ENCODE assay signal across 11 mouse cellular contexts in genomic region chr7:25706578-25707170, GRCm38 (mm10). TPM values are rescaled to one million over a fixed set of nuclear protein-coding genes. Genes with fewer than 3 reads are reported as not detected.
DNase-seq lines count a peak whose midpoint lies in the region; ATAC-seq and TF ChIP-seq lines count a peak whose summit lies in the region.
"Had no signal": no experiment of that assay in that cellular context is flagged by ENCODE, and none has a peak within 500 bp of the region (broad histone marks: within the 10 kb centered on the region; RNA-seq: fewer than 3 reads in every experiment).

No protein-coding gene starts in this region.

- no peak overlapping the region for H3K4me3 ChIP-seq in gastrocnemius, adult 2 months
- H3K4me3 ChIP-seq in lung, embryonic 16.5 days (ENCODE audit: low read length): no peak overlapping the region
- no peak overlapping the region for H3K4me3 ChIP-seq in limb, embryonic 10.5 days
- no peak overlapping the region for H3K4me3 ChIP-seq in stomach, embryonic 14.5 days (ENCODE audit: low read depth, low read length)
- H3K4me3 ChIP-seq: midbrain, embryonic 12.5 days had no signal

- TF ChIP-seq CTCF in gastrocnemius, adult 2 months (IDR thresholded peaks at IDR 0.05): no peak

- H3K36me3 ChIP-seq in lung, embryonic 16.5 days (ENCODE audit: control insufficient read depth, insufficient read depth, low read length): peaks cover 6% of the 10 kb centered on the region
- H3K36me3 ChIP-seq in limb, embryonic 10.5 days: no peaks in the 10 kb centered on the region
- no peaks in the 10 kb centered on the region for H3K36me3 ChIP-seq in stomach, embryonic 14.5 days (ENCODE audit: control insufficient read depth, insufficient read depth, low read length)

- DNase-seq in gastrocnemius, adult 2 months: no peak
- DNase-seq in gastrocnemius, postnatal 25 days: no peak
- DNase-seq in lung, postnatal 10 days: no peak
- DNase-seq in limb, embryonic 10.5 days (ENCODE audit: low spot score): no peak
- DNase-seq in layer of hippocampus, postnatal 25 days (ENCODE audit: extremely low spot score in 1 of 2, low spot score in 1 of 2): no peak
- no peak for DNase-seq in left cerebral cortex, postnatal 4 days
- DNase-seq: cerebellum, adult 18-20 months; retina, postnatal 1 day had no signal

- H3K4me2 ChIP-seq in lung, embryonic 16.5 days (ENCODE audit: low read depth, low read length): no peak overlapping the region
- H3K4me2 ChIP-seq in stomach, embryonic 14.5 days (replicated peaks; ENCODE audit: low read depth, low read length): no peak overlapping the region
- H3K4me2 ChIP-seq: midbrain, embryonic 12.5 days had no signal

- 39% methylated on average over 7 of the region's 7 CpGs for WGBS in lung, embryonic 16.5 days
- 59% methylated on average over 7 of the region's 7 CpGs for WGBS in limb, embryonic 10.5 days
- 35% methylated on average over 7 of the region's 7 CpGs for WGBS in stomach, embryonic 14.5 days

- intact Hi-C loops in gastrocnemius, adult 2 months (cut with DNase I): loop anchor here (2.0 kb wide), 1 partner anchor 18 kb away; no protein-coding TSS in a partner anchor
- intact Hi-C loops in left cerebral cortex, postnatal 4 days (cut with DNase I): no loop called here

- H3K27ac ChIP-seq in gastrocnemius, adult 2 months: peak overlapping the region; percentile 84
- peak overlapping the region; percentile 82 for H3K27ac ChIP-seq in lung, embryonic 16.5 days (ENCODE audit: low read length)
- peak overlapping the region; percentile 37; the same call in 1 of the 2 replicates for H3K27ac ChIP-seq in limb, embryonic 10.5 days
- H3K27ac ChIP-seq in stomach, embryonic 14.5 days (ENCODE audit: low read length): peak overlapping the region; percentile 71; the same call in 1 of the 2 replicates
- H3K27ac ChIP-seq: midbrain, embryonic 12.5 days had no signal

- no peaks in the 10 kb centered on the region; the same call in 1 of the 2 replicates for H3K27me3 ChIP-seq in lung, embryonic 16.5 days (ENCODE audit: control insufficient read depth, insufficient read depth, low read depth, low read length)
- H3K27me3 ChIP-seq in limb, embryonic 10.5 days (ENCODE audit: low read depth, poor library complexity, severe bottlenecking): peaks cover 29% of the 10 kb centered on the region
- no peaks in the 10 kb centered on the region for H3K27me3 ChIP-seq in stomach, embryonic 14.5 days (ENCODE audit: control insufficient read depth, insufficient read depth, low read length)

- peaks cover 43% of the 10 kb centered on the region for H3K4me1 ChIP-seq in lung, embryonic 16.5 days (replicated peaks; ENCODE audit: control insufficient read depth, insufficient read depth, low read length)
- H3K4me1 ChIP-seq in limb, embryonic 10.5 days: peaks cover 62% of the 10 kb centered on the region
- H3K4me1 ChIP-seq in stomach, embryonic 14.5 days (ENCODE audit: control insufficient read depth, insufficient read depth, low read length): peaks cover 38% of the 10 kb centered on the region; the same call in 1 of the 2 replicates

- peak overlapping the region; percentile 19; the same call in 1 of the 2 replicates for H3K9ac ChIP-seq in lung, embryonic 16.5 days (ENCODE audit: low read length)
- H3K9ac ChIP-seq in stomach, embryonic 14.5 days (replicated peaks; ENCODE audit: low read depth, low read length): no peak overlapping the region
- H3K9ac ChIP-seq: midbrain, embryonic 12.5 days had no signal

- peaks cover 6% of the 10 kb centered on the region for H3K9me3 ChIP-seq in lung, embryonic 16.5 days (ENCODE audit: control insufficient read depth, low read length)
- H3K9me3 ChIP-seq in limb, embryonic 10.5 days (replicated peaks): no peaks in the 10 kb centered on the region
- no peaks in the 10 kb centered on the region for H3K9me3 ChIP-seq in stomach, embryonic 14.5 days (ENCODE audit: control insufficient read depth, low read depth, low read length)

- ATAC-seq in lung, embryonic 16.5 days (ENCODE audit: low read depth): no peak
- no peak for ATAC-seq in stomach, embryonic 14.5 days (ENCODE audit: insufficient number of reproducible peaks, insufficient read depth, low FRiP score, low read depth)

RNA-seq across cellular contexts. Expression of gene Ccdc97, which starts 12.2 kb away (rescaled TPM):
- total RNA-seq in gastrocnemius, adult 2 months (2021): 10 to 100 TPM; 39.4 to 44.3 TPM
- total RNA-seq in gastrocnemius, postnatal 25 days (2021): 10 to 100 TPM; 33.6 to 36.2 TPM
- 21.1 and 24.9 TPM in 2 replicates for polyA plus RNA-seq in lung, embryonic 16.5 days (2015; fragmentation: Nextera tagmentation; extraction: Ambion mirVana)
- 31.5 and 32.3 TPM in 2 replicates for polyA plus RNA-seq in limb, embryonic 10.5 days (2016; fragmentation: Nextera tagmentation; extraction: Ambion mirVana)
- polyA plus RNA-seq in stomach, embryonic 14.5 days (2014; fragmentation: Nextera tagmentation; extraction: Ambion mirVana): 29.4 and 30.8 TPM in 2 replicates
- total RNA-seq in layer of hippocampus, postnatal 25 days (2021): 10 to 100 TPM; 54.6 to 58.5 TPM
- total RNA-seq in left cerebral cortex, postnatal 4 days (2021): 10 to 100 TPM; 47.8 to 48.6 TPM

RNA-seq across cellular contexts. Expression of gene Tgfb1, which starts 19.9 kb away (rescaled TPM):
- 1 to 10 TPM; 4.6 to 6.6 TPM for total RNA-seq in gastrocnemius, adult 2 months (2021)
- total RNA-seq in gastrocnemius, postnatal 25 days (2021): 1 to 10 TPM; 6.3 to 7.2 TPM
- 3.1 and 3.4 TPM in 2 replicates for polyA plus RNA-seq in lung, embryonic 16.5 days (2015; fragmentation: Nextera tagmentation; extraction: Ambion mirVana)
- 1.4 and 1.6 TPM in 2 replicates for polyA plus RNA-seq in limb, embryonic 10.5 days (2016; fragmentation: Nextera tagmentation; extraction: Ambion mirVana)
- 3.6 and 3.7 TPM in 2 replicates for polyA plus RNA-seq in stomach, embryonic 14.5 days (2014; fragmentation: Nextera tagmentation; extraction: Ambion mirVana)
- total RNA-seq in layer of hippocampus, postnatal 25 days (2021): 1 to 10 TPM; 7.0 to 8.6 TPM
- 10 to 100 TPM in 1 of 2 experiments, 1 to 10 TPM in 1; 8.5 to 10.1 TPM for total RNA-seq in left cerebral cortex, postnatal 4 days (2021)

RNA-seq across cellular contexts. Expression of gene B9d2, which starts 26.1 kb away (rescaled TPM):
- total RNA-seq in gastrocnemius, adult 2 months (2021): 1 to 10 TPM; 8.7 to 9.7 TPM
- 1 to 10 TPM; 8.4 to 8.8 TPM for total RNA-seq in gastrocnemius, postnatal 25 days (2021)
- polyA plus RNA-seq in lung, embryonic 16.5 days (2015; fragmentation: Nextera tagmentation; extraction: Ambion mirVana): 33.1 and 35.8 TPM in 2 replicates
- polyA plus RNA-seq in limb, embryonic 10.5 days (2016; fragmentation: Nextera tagmentation; extraction: Ambion mirVana): 33.0 and 37.7 TPM in 2 replicates
- polyA plus RNA-seq in stomach, embryonic 14.5 days (2014; fragmentation: Nextera tagmentation; extraction: Ambion mirVana): 29.7 and 31.5 TPM in 2 replicates
- total RNA-seq in layer of hippocampus, postnatal 25 days (2021): 10 to 100 TPM; 25.2 to 25.7 TPM
- total RNA-seq in left cerebral cortex, postnatal 4 days (2021): 10 to 100 TPM; 24.7 to 25.7 TPM

RNA-seq across cellular contexts. Expression of gene Tmem91, which starts 31.7 kb away (rescaled TPM):
- not detected for total RNA-seq in gastrocnemius, adult 2 months (2021)
- not detected for total RNA-seq in gastrocnemius, postnatal 25 days (2021)
- 3.6 and 3.9 TPM in 2 replicates for polyA plus RNA-seq in lung, embryonic 16.5 days (2015; fragmentation: Nextera tagmentation; extraction: Ambion mirVana)
- 2.9 and 3.4 TPM in 2 replicates for polyA plus RNA-seq in limb, embryonic 10.5 days (2016; fragmentation: Nextera tagmentation; extraction: Ambion mirVana)
- polyA plus RNA-seq in stomach, embryonic 14.5 days (2014; fragmentation: Nextera tagmentation; extraction: Ambion mirVana): 4.2 and 5.9 TPM in 2 replicates
- total RNA-seq in layer of hippocampus, postnatal 25 days (2021): 10 to 100 TPM; 12.7 to 16.5 TPM
- total RNA-seq in left cerebral cortex, postnatal 4 days (2021): 10 to 100 TPM; 14.6 to 19.9 TPM

RNA-seq across cellular contexts. Expression of gene Exosc5, which starts 47.7 kb away (rescaled TPM):
- 10 to 100 TPM; 24.1 to 24.3 TPM for total RNA-seq in gastrocnemius, adult 2 months (2021)
- 10 to 100 TPM; 19.5 to 20.8 TPM for total RNA-seq in gastrocnemius, postnatal 25 days (2021)
- polyA plus RNA-seq in lung, embryonic 16.5 days (2015; fragmentation: Nextera tagmentation; extraction: Ambion mirVana): 70.6 and 71.2 TPM in 2 replicates
- 88.3 and 109 TPM in 2 replicates for polyA plus RNA-seq in limb, embryonic 10.5 days (2016; fragmentation: Nextera tagmentation; extraction: Ambion mirVana)
- 72.9 and 83.0 TPM in 2 replicates for polyA plus RNA-seq in stomach, embryonic 14.5 days (2014; fragmentation: Nextera tagmentation; extraction: Ambion mirVana)
- total RNA-seq in layer of hippocampus, postnatal 25 days (2021): 10 to 100 TPM; 26.4 to 30.5 TPM
- 10 to 100 TPM; 15.1 to 18.4 TPM for total RNA-seq in left cerebral cortex, postnatal 4 days (2021)
